Mouse (Mus musculus): ENCODE data around the gene Ldhb. TPM values are rescaled to one million over a fixed set of nuclear protein-coding genes. Genes with fewer than 3 reads are reported as not detected.

Gene Ldhb
- polyA plus RNA-seq, 1 experiment from 2014 or later, result 215 TPM

DNA sequence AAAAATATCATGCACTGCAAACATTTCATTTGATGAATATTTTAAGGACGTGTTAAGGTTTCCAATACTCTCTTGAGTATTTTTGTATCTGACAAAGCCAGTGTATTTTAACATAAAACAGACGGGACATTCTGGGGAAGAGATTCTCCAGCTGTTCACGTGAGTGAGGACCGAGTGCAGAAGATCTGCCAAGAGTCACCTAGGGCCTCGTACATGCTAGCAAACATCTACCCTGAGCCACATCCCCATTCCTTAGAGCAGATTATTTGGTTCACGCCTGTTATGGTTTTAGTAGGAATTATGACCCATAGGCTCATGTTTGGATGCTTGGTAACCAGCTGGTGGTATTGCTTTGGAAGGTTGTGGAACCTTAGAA, 35.0 kb upstream of the Ldhb start:
- Histone ChIP-seq H3K4me2 (no peak overlapping the region), H3K9me3 (ENCODE audit: low read depth, low read length) (no peaks in the 10 kb centered on the region), H3K9ac (no peak overlapping the region), H3K4me1 (ENCODE audit: insufficient read depth) (0 out of 2 replicates have a peak, but pooled peaks cover 9% of the 10 kb centered on the region), H3K27ac (ENCODE audit: low read depth) (0 out of 2 replicates have a peak overlapping the region, but pooled peaks have one; percentile 3), H3K36me3 (ENCODE audit: insufficient read depth) (no peaks in the 10 kb centered on the region), H3K4me3 (ENCODE audit: low read depth, low read length) (no peak overlapping the region), H3K27me3 (ENCODE audit: insufficient read depth, low read length) (no peaks in the 10 kb centered on the region)
- no peak for ATAC-seq (ENCODE audit: insufficient read depth)
- WGBS, result 45% methylated on average over 6 of the region's 6 CpGs
- DNase-seq, result peak; percentile 46
- TF ChIP-seq CTCF (IDR thresholded peaks at IDR 0.05; ENCODE audit: low read depth), result no peak

GRCm38 (mm10) chr6:142542082-142542799, 34.5 kb upstream of the Ldhb start:
- Histone ChIP-seq H3K4me1 (ENCODE audit: insufficient read depth) (0 out of 2 replicates have a peak, but pooled peaks cover 9% of the 10 kb centered on the region), H3K27ac (ENCODE audit: low read depth) (peak overlapping the region; percentile 8; the same call in 1 of the 2 replicates), H3K4me2 (no peak overlapping the region), H3K9ac (no peak overlapping the region), H3K27me3 (ENCODE audit: insufficient read depth, low read length) (no peaks in the 10 kb centered on the region), H3K9me3 (ENCODE audit: low read depth, low read length) (no peaks in the 10 kb centered on the region), H3K36me3 (ENCODE audit: insufficient read depth) (no peaks in the 10 kb centered on the region), H3K4me3 (ENCODE audit: low read depth, low read length) (no peak overlapping the region)
- ATAC-seq (ENCODE audit: insufficient read depth), result no peak
- WGBS, result 38% methylated on average over 8 of the region's 8 CpGs
- DNase-seq, result peak; percentile 61
- TF ChIP-seq CTCF (IDR thresholded peaks at IDR 0.05; ENCODE audit: low read depth), result no peak

DNA sequence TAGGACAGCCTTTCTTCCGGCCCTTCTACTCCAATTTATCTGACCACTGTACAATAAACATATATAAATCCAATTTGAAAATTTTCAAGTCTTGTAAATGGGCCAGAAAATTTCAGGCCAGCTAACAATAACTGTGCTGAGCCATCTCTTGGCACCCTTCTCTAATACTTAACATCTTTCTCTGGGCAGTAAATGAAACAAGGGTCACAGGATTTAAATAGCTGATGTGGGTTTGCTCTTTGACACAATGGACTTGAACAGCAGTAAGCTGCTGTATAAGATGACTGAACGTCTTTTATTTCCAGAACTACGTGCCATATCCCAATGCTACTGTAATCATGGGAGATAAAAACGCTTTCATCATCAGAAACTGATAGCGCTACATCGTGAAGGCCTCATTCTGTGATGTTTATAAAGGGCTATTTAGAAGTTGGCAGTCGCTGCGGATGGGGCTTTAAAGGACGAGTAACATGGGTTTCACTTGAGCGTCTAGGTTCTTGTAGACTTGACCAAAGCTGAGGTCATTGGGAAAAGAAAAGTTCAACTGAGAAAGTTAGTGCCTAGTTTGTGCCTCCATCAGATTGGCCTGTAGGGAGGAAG, 32.9 kb upstream of the Ldhb start:
- Histone ChIP-seq H3K9me3 (ENCODE audit: low read depth, low read length) (no peaks in the 10 kb centered on the region), H3K4me3 (ENCODE audit: low read depth, low read length) (no peak overlapping the region), H3K4me1 (ENCODE audit: insufficient read depth) (0 out of 2 replicates have a peak, but pooled peaks cover 9% of the 10 kb centered on the region), H3K36me3 (ENCODE audit: insufficient read depth) (no peaks in the 10 kb centered on the region), H3K27me3 (ENCODE audit: insufficient read depth, low read length) (no peaks in the 10 kb centered on the region), H3K27ac (ENCODE audit: low read depth) (no peak overlapping the region), H3K4me2 (no peak overlapping the region), H3K9ac (no peak overlapping the region)
- peak; percentile 19; the same call in 1 of the 2 replicates for ATAC-seq (ENCODE audit: insufficient read depth)
- peak; percentile 55 for DNase-seq
- 47% methylated on average over 10 of the region's 10 CpGs for WGBS
- TF ChIP-seq CTCF (IDR thresholded peaks at IDR 0.05; ENCODE audit: low read depth), result no peak

DNA sequence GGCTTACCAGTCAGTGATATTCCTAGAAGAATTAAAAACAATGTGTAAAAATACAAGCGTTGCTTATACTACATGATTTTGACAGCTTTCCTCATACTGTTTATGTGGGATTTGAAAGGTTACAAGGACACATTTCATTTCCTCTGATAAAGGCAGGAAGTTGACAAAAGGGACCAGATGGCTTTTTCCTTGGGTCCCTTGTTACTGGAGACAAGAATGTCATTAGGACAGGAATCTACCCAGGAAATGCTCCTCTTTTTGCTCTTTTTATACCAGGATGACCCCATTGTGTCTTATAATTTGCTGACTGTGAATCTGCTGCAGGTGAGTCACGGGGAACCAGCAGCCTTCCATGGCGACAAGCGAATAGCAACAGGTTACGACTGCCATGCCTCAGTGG, 32.4 kb upstream of the Ldhb start:
- no peak overlapping the region for H3K9ac ChIP-seq
- ATAC-seq (ENCODE audit: insufficient read depth), result no peak
- no peak overlapping the region for H3K4me2 ChIP-seq
- no peak overlapping the region for H3K4me3 ChIP-seq (ENCODE audit: low read depth, low read length)
- peak; percentile 22 for DNase-seq
- H3K27ac ChIP-seq (ENCODE audit: low read depth), result no peak overlapping the region
- TF ChIP-seq CTCF (IDR thresholded peaks at IDR 0.05; ENCODE audit: low read depth), result no peak
- 0 out of 2 replicates have a peak, but pooled peaks cover 8% of the 10 kb centered on the region for H3K4me1 ChIP-seq (ENCODE audit: insufficient read depth)
- no peaks in the 10 kb centered on the region for H3K9me3 ChIP-seq (ENCODE audit: low read depth, low read length)
- H3K36me3 ChIP-seq (ENCODE audit: insufficient read depth), result no peaks in the 10 kb centered on the region
- WGBS, result 65% methylated on average over 5 of the region's 5 CpGs
- no peaks in the 10 kb centered on the region for H3K27me3 ChIP-seq (ENCODE audit: insufficient read depth, low read length)

DNA sequence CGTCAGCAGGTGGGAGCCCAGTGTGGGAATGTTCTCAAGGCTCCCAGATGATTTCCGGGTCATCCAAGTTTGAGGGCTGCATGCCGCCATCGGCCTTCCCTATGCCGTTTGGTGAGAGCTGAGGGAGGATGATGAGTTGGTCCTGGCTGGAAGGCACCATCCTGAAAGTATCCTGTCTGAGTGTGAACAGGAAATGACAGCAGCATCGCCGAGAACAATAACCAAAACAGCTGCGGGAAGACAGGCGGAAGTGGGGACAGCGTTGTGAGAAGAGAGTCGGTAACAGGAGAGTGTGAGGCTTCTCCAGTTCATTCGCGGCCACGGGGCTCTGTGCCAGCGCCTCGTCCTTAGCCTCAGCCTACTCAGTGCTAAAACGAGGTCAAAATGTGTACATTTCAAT, 30.7 kb upstream of the Ldhb start:
- DNase-seq (peak; percentile 79), ATAC-seq (ENCODE audit: insufficient read depth) (peak; percentile 68)
- WGBS, result 44% methylated on average over 17 of the region's 17 CpGs
- Histone ChIP-seq H3K27me3 (ENCODE audit: insufficient read depth, low read length) (no peaks in the 10 kb centered on the region), H3K4me2 (no peak overlapping the region), H3K9ac (no peak overlapping the region), H3K27ac (ENCODE audit: low read depth) (no peak overlapping the region), H3K9me3 (ENCODE audit: low read depth, low read length) (no peaks in the 10 kb centered on the region), H3K4me3 (ENCODE audit: low read depth, low read length) (no peak overlapping the region), H3K36me3 (ENCODE audit: insufficient read depth) (no peaks in the 10 kb centered on the region), H3K4me1 (ENCODE audit: insufficient read depth) (0 out of 2 replicates have a peak, but pooled peaks cover under 1% of the 10 kb centered on the region)
- no peak for TF ChIP-seq CTCF (IDR thresholded peaks at IDR 0.05; ENCODE audit: low read depth)

DNA sequence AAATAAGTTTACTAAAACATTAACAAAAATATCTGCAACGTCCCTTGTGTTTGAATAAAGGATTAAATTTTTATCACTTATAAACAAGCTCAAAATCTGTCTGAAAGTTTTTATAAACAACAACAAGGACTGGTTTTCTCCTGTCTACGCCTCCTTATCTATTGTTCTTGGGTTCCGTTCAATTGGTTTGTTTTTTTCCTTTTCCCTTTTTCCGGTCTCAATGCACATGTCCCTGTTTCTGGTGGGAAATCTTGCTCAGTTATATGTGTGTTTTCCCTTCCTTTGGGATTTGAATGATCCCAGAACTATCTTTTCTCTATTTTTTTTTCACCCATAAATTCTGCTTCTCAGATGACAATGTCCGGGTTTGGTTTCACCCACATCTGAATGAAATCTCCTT, 25.7 kb upstream of the Ldhb start:
- no peak for DNase-seq
- H3K27me3 ChIP-seq (ENCODE audit: insufficient read depth, low read length), result no peaks in the 10 kb centered on the region
- H3K4me3 ChIP-seq (ENCODE audit: low read depth, low read length), result no peak overlapping the region
- peaks cover 2% of the 10 kb centered on the region; the same call in 1 of the 2 replicates for H3K4me1 ChIP-seq (ENCODE audit: insufficient read depth)
- H3K4me2 ChIP-seq, result no peak overlapping the region
- no peaks in the 10 kb centered on the region for H3K9me3 ChIP-seq (ENCODE audit: low read depth, low read length)
- TF ChIP-seq CTCF (IDR thresholded peaks at IDR 0.05; ENCODE audit: low read depth), result no peak
- H3K27ac ChIP-seq (ENCODE audit: low read depth), result no peak overlapping the region
- WGBS, result 52% methylated on average over 5 of the region's 5 CpGs
- ATAC-seq (ENCODE audit: insufficient read depth), result no peak
- no peak overlapping the region for H3K9ac ChIP-seq
- H3K36me3 ChIP-seq (ENCODE audit: insufficient read depth), result no peaks in the 10 kb centered on the region

GRCm38 (mm10) chr6:142532686-142533085, 24.9 kb upstream of the Ldhb start:
- Histone ChIP-seq H3K36me3 (ENCODE audit: insufficient read depth) (no peaks in the 10 kb centered on the region), H3K4me1 (ENCODE audit: insufficient read depth) (peaks cover 2% of the 10 kb centered on the region; the same call in 1 of the 2 replicates), H3K4me2 (no peak overlapping the region), H3K4me3 (ENCODE audit: low read depth, low read length) (no peak overlapping the region), H3K9me3 (ENCODE audit: low read depth, low read length) (no peaks in the 10 kb centered on the region), H3K9ac (no peak overlapping the region), H3K27me3 (ENCODE audit: insufficient read depth, low read length) (no peaks in the 10 kb centered on the region), H3K27ac (ENCODE audit: low read depth) (no peak overlapping the region)
- no peak for DNase-seq
- 89% methylated on average over 2 of the region's 2 CpGs for WGBS
- TF ChIP-seq CTCF (IDR thresholded peaks at IDR 0.05; ENCODE audit: low read depth), result no peak
- ATAC-seq (ENCODE audit: insufficient read depth), result no peak

Measured in lung, embryonic 14.5 days (tissue).